Mouse (Mus musculus) hindbrain, embryonic 10.5 days (tissue): Measurements from ENCODE around the gene Tjap1. TPM values are rescaled to one million over a fixed set of nuclear protein-coding genes. Genes with fewer than 3 reads are reported as not detected.

ENCODE experiments used
- DNase-seq: peaks from one replicate; pipeline ENCODE4 v3.0.0-alpha.2; 2017; ENCODE audit warnings: low spot score
- H3K27ac ChIP-seq: fragments of 300-500 bp; sonication (generic); 2 replicates; pipeline ENCODE4 v1.5.1; 2016; ENCODE audit warnings: mild to moderate bottlenecking, moderate library complexity
- H3K27me3 ChIP-seq: fragments of 300-500 bp; sonication (generic); 2 replicates; pipeline ENCODE4 v1.6.1; 2016; ENCODE audit warnings: mild to moderate bottlenecking; ENCODE audit not compliant: poor library complexity, insufficient read depth, severe bottlenecking
- H3K36me3 ChIP-seq: fragments of 300-500 bp; sonication (generic); 2 replicates; pipeline ENCODE4 v1.6.1; 2016; ENCODE audit warnings: mild to moderate bottlenecking, moderate library complexity
- H3K4me1 ChIP-seq: fragments of 300-500 bp; sonication (generic); replicated peaks from 2 replicates; pipeline ENCODE4 v1.6.1; 2016; ENCODE audit warnings: mild to moderate bottlenecking
- H3K4me3 ChIP-seq: fragments of 300-500 bp; sonication (generic); 2 replicates; pipeline ENCODE4 v1.5.1; 2016; ENCODE audit warnings: mild to moderate bottlenecking, moderate library complexity
- H3K9me3 ChIP-seq: fragments of 300-500 bp; sonication (generic); 2 replicates; pipeline ENCODE4 v1.6.1; 2016; ENCODE audit warnings: mild to moderate bottlenecking, moderate library complexity
- WGBS: fragments of 180-500 bp; shearing (Covaris S2); methylation state at CpG from one replicate; pipeline ENCODE4 v1.1.7; 2016; 5-methylcytosine and 5-hydroxymethylcytosine counted together
- polyA plus RNA-seq: library from polyadenylated mRNA; unstranded; fragments of >200 nt; fragmentation: Nextera tagmentation; extraction: Ambion mirVana; gene quantifications from 2 replicates; pipeline ENCODE4 v1.2.1, GENCODE M21; 2016

The Tjap1 gene
- polyA plus RNA-seq, 1 experiment from 2014 or later: 60.1 TPM

DNA sequence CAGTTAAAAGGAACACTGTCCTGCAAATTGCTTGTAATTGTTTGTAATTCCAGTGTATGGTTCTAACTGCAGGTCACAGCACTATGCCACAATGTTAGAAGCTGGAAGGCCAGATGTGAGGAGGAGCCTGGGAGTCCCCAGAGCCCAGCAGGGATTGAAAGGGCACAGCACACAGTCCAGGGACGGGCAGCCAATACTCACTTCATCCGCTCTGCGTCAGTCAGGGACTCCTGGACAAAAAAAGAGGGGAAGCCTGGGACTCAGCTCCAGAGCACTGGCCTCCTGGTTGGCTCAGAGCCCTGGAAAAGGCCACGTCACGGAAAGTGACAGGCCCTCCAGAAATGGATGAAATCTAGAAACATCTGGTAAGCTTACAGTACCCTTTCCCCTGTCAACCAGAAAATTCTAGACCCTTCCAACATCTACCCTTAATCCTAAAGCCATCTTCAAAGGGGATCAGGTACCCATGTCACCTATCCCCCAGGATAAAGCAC, 20.6 kb downstream of the Tjap1 start:
- DNase-seq: no peak
- H3K4me3 ChIP-seq: no peak overlapping the region
- H3K27me3 ChIP-seq: no peaks in the 10 kb centered on the region
- H3K36me3 ChIP-seq: peaks cover 100% of the 10 kb centered on the region
- peaks cover 15% of the 10 kb centered on the region for H3K4me1 ChIP-seq
- no peaks in the 10 kb centered on the region for H3K9me3 ChIP-seq
- no peak overlapping the region for H3K27ac ChIP-seq
- WGBS: 96% methylated on average over 5 of the region's 5 CpGs

DNA sequence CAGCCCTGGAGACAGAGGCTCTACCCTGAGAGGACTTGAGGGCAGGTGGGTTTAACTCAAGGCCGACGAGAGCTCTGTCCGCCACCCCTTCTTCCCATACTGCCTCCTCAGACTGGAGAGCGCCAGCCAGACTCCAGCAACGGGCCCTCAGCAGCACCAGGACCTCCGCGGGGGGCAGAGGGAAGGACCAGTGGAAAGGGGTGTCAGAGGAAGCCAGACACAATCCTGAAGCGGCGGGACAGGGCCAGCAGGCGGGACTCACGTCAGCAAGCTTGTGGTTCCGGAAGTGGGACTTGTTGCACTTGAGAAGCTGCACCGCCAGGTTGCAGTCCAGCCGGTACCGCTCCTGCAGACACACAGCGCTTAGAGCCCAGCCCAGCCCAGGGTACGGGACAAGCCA, 23.2 kb downstream of the Tjap1 start:
- Histone ChIP-seq H3K4me3 (no peak overlapping the region), H3K27me3 (peaks cover 20% of the 10 kb centered on the region), H3K4me1 (peaks cover 9% of the 10 kb centered on the region), H3K36me3 (peaks cover 84% of the 10 kb centered on the region), H3K9me3 (0 out of 2 replicates have a peak, but pooled peaks cover 4% of the 10 kb centered on the region), H3K27ac (no peak overlapping the region)
- WGBS: 93% methylated on average over 17 of the region's 17 CpGs
- no peak for DNase-seq

DNA sequence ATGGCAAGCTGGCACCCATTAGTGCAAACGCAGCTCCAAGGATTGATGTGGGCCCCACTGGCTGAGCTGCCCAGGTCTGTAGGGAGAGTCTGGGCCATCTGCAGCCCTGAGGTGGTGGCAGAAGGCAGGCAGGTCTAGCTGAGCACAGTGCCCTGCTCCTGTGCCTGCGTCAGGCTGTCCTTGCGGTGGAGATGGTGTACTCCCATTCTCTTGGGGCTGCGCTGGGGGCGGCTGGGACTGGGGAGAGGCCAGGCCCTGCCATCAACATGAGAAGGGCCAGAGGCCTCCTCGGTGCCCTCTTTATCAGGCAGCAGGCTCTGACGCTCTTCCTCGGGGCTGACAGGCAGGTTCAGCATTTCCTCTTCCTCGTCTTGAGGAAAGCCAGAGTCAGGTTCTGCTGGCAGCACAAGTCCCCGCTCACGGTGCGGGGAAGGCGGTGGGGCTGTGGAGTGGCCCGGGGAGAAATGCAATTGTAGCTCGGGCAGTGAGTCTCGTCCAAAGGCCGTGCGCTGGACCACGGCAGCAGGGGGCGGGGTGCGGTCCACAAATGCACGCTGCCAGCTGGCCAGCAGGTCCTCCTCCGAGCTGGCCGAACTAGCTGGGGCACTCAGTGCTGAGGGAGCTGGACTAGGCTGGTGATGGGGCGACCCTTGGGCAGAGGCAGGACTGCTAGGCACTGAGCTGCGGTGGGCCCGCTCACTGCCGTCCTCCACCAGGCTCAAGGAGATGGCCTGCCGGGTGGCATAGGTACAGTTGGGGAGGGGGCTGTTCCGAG, 24.4 kb downstream of the Tjap1 start:
- no peak for DNase-seq
- H3K36me3 ChIP-seq: peaks cover 72% of the 10 kb centered on the region
- no peak overlapping the region for H3K27ac ChIP-seq
- peaks cover 29% of the 10 kb centered on the region for H3K27me3 ChIP-seq
- 0 out of 2 replicates have a peak, but pooled peaks cover 4% of the 10 kb centered on the region for H3K9me3 ChIP-seq
- peaks cover 21% of the 10 kb centered on the region for H3K4me1 ChIP-seq
- 88% methylated on average over 30 of the region's 30 CpGs for WGBS
- no peak overlapping the region for H3K4me3 ChIP-seq

DNA sequence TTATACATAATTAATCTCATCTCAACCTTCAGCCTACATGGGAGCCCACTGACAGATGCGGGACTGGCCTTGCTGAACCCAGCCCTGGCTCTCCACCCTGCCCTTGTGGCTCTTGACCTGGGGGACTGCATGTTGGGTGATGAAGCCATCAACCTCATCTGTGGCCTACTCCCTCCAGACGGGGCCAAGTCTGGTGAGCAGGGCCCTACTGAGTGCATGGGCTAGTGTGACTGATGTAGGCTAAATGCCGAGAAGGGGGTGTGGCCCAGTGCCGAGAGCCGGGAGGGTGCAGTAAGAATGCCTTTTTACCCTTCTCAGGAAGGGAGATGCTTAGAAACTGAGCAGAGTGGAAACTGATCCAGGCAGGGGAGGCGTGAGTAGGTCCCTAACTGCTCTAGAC, 27.7 kb downstream of the Tjap1 start:
- peaks cover 63% of the 10 kb centered on the region for H3K36me3 ChIP-seq
- H3K27ac ChIP-seq: no peak overlapping the region
- H3K27me3 ChIP-seq: peaks cover 29% of the 10 kb centered on the region
- H3K4me3 ChIP-seq: peak overlapping the region; percentile 80; the same call in 1 of the 2 replicates
- no peak for DNase-seq
- H3K9me3 ChIP-seq: 0 out of 2 replicates have a peak, but pooled peaks cover 4% of the 10 kb centered on the region
- H3K4me1 ChIP-seq: peaks cover 28% of the 10 kb centered on the region
- WGBS: 35% methylated on average over 6 of the region's 6 CpGs

DNA sequence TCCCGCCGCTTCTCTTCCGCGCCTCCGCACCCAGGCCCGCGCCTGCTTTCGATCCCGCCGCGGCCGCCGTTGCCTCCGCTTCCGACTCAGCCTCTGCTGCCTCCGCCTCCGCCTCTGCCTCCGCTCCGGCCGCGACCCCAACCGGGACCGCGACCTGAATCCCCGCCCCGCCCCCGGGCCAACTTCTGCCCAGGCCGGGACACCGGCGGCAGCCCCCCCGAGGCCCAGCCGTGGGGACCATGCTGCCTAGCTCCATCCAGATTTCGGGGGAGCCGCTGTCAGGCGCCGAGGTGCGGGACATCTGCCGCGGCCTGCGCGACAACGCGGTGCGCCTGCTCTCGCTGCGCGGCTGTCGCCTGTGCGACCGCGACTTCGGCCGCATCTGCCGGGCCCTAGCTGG, 28.7 kb downstream of the Tjap1 start:
- peaks cover 29% of the 10 kb centered on the region for H3K27me3 ChIP-seq
- peak overlapping the region; percentile 80 for H3K4me3 ChIP-seq
- peaks cover 63% of the 10 kb centered on the region for H3K36me3 ChIP-seq
- H3K4me1 ChIP-seq: peaks cover 34% of the 10 kb centered on the region
- WGBS: 1% methylated on average over 53 of the region's 54 CpGs
- 0 out of 2 replicates have a peak, but pooled peaks cover 4% of the 10 kb centered on the region for H3K9me3 ChIP-seq
- DNase-seq: no peak
- H3K27ac ChIP-seq: peak overlapping the region; percentile 82

DNA sequence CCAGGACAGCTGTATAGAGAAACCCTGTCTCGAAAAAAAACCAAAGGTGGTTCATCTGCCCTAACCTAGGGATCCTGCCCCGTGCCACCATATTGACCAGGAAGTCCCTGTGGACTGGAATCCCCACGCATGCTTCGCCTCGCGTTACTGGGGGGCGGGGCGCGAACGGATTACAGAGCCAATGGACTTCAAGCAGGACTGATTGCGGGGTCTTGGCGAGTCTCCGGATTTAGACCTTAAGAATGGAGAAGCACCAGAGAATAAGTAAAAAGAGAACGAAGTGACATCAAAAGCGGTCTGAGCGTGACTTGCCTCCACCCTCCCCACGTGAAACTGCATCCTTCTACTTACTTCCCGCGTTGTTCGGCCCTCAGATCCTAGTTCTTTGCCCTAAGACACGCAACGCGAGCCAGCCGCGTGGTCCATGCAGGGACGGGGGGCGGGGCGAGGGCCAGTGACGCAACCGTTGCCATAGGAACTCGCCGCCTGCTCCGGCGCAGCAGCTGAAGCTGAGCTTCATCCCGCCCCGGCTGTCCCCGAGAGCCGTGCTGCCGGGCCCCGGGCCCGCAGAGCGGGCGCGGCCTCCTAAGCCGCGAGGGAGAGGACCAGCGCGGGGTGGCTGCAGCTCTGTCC, 29.3 kb downstream of the Tjap1 start, which contains the start of gene Lrrc73:
Gene Lrrc73 (plus strand): TSS at position 80 of the 633 bp plus-strand sequence.
- WGBS: 2% methylated on average over 48 of the region's 48 CpGs
- Histone ChIP-seq H3K4me3 (peak within 1 kb of the TSS; percentile 80), H3K36me3 (peaks cover 60% of the 10 kb centered on the region), H3K27me3 (peaks cover 29% of the 10 kb centered on the region), H3K27ac (peak within 1 kb of the TSS; percentile 82), H3K9me3 (0 out of 2 replicates have a peak, but pooled peaks cover 4% of the 10 kb centered on the region), H3K4me1 (peaks cover 39% of the 10 kb centered on the region)
- DNase-seq: peak; percentile 93

DNA sequence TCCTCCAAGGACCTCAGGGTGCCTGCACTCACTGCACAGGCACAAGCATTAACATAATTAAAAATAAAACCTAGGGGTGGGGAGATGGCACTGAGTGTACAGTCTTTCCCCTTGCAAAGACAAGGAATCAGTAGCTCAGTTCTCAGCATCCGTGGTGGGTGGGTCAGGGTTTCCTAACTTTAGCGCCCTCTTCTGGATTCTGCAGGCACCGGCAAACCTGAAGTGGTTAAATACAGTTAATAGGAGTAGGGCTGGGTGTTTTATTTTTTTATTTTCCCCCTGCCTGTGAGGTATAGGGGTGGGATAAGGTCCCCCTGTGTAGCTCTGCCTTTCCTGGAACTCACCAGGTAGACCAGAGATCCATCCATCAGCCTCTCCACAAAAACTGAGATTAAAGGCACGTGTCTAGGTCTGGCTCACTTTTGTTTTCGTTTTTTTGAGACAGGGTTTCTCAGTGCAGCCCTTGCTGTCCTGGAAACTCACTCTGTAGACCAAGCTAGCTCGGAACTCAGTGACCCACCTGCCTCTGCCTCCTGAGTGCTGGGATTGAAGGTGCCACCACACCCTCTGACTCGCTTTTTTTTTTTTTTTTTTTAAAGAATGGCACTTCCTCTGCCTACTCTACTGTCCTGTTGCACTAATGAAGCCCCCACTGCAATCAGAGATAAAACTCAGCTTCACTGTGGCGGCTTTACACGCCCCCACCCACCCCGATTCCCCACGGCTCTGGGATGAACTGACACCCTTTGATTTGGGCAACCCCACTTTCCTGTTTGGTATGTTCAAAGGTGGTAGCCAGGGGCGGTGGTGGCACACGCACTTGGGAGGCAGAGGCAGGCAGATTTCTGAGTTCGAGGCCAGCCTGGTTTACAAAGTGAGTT, 30.0 kb downstream of the Tjap1 start:
- no peak overlapping the region for H3K27ac ChIP-seq
- peaks cover 42% of the 10 kb centered on the region for H3K4me1 ChIP-seq
- WGBS: 54% methylated on average over 14 of the region's 14 CpGs
- peaks cover 52% of the 10 kb centered on the region for H3K36me3 ChIP-seq
- peak; percentile 43 for DNase-seq
- peaks cover 29% of the 10 kb centered on the region for H3K27me3 ChIP-seq
- H3K4me3 ChIP-seq: peak overlapping the region; percentile 80
- H3K9me3 ChIP-seq: 0 out of 2 replicates have a peak, but pooled peaks cover 4% of the 10 kb centered on the region

DNA sequence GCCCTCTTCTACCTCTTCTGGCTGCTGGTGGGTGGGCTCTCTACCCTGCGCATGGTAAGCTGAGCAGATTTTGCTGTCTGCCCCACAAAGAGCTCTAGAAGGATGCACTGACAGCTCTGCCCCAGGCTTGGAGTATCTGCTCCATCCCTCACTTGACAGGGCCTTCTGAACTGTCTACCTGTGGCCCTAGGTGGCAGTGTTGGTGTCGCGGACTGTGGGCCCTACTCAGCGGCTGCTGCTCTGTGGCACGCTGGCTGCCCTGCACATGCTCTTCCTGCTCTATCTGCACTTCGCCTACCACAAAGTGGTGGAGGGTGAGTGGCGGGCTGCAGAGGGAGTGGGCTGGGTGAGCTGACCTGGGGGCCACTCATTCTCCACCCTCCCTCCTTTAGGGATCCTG, 31.7 kb downstream of the Tjap1 start:
- 83% methylated on average over 7 of the region's 7 CpGs for WGBS
- Histone ChIP-seq H3K4me3 (0 out of 2 replicates have a peak overlapping the region, but pooled peaks have one; percentile 11), H3K4me1 (peaks cover 51% of the 10 kb centered on the region), H3K9me3 (no peaks in the 10 kb centered on the region), H3K36me3 (peaks cover 43% of the 10 kb centered on the region), H3K27me3 (peaks cover 23% of the 10 kb centered on the region), H3K27ac (no peak overlapping the region)
- no peak for DNase-seq

DNA sequence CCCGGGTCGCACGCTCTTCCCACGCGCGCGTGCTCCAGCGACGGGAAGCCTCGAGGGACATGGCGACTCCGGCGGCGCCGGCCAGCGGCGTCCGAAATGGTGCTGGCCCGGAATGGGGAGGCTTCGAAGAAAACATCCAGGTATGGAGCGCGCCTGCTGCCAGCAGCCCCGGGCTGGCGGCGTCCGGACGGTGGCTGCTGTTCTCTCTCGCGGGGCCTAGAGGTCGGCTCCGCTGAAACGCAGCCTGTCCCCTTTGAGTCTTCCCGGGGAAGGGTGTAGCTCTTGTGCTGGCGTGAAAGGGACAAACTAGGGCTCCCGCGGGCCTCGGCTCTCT, 34.7 kb downstream of the Tjap1 start:
- H3K36me3 ChIP-seq: peaks cover 74% of the 10 kb centered on the region

DNA sequence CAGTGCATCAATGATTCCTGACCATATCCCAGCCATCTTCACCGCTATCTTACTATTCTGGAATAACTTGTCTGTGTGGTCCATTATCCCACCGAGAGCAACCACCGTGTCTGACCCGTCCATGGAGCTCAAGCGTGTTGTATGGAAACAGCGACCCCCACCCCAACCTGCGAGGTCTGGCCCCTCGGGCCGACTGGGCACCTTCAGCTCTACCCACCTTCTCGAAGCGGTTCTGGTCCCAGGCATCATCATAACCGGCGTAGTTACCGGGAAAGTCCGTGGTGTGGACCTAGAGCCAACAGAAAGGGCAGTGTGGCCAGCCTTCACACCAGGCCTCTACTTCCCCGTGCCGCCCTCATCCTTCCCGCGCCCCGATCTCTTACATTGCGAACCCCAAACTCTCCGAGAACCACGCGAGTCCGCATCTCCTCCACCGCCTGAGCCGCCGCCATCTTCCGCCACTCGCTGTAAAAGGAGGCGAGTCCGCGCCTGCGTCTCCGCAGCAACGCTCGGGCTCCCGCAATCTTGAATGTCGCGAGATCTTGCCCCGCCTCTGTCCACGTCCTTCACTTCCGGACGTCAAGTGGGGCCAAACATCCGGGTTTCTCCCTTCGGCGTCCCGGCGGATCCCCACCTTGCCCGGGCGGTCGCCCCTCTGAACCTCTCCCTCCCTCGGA, 35.2 kb downstream of the Tjap1 start, which contains the start of the genes Polr1c and Yipf3:
Gene Polr1c (minus strand): TSS at position 543 of the 677 bp plus-strand sequence.
Gene Yipf3 (plus strand): TSS at position 569 of the 677 bp plus-strand sequence.
- WGBS: under 1% methylated on average over 53 of the region's 53 CpGs
- DNase-seq: peak; percentile 96
- Histone ChIP-seq H3K9me3 (no peaks in the 10 kb centered on the region), H3K27ac (peak within 1 kb of the TSS; percentile 94), H3K27me3 (no peaks in the 10 kb centered on the region), H3K4me1 (peaks cover 22% of the 10 kb centered on the region), H3K36me3 (peaks cover 79% of the 10 kb centered on the region), H3K4me3 (peak within 1 kb of the TSS; percentile 98)

More for the DNA sequence above, 34.7 kb downstream of the Tjap1 start:
- WGBS: 1% methylated on average over 37 of the region's 37 CpGs
- no peaks in the 10 kb centered on the region for H3K27me3 ChIP-seq
- H3K4me3 ChIP-seq: peak overlapping the region; percentile 98
- peak overlapping the region; percentile 94 for H3K27ac ChIP-seq
- H3K9me3 ChIP-seq: no peaks in the 10 kb centered on the region
- no peak for DNase-seq
- H3K4me1 ChIP-seq: peaks cover 27% of the 10 kb centered on the region

DNA sequence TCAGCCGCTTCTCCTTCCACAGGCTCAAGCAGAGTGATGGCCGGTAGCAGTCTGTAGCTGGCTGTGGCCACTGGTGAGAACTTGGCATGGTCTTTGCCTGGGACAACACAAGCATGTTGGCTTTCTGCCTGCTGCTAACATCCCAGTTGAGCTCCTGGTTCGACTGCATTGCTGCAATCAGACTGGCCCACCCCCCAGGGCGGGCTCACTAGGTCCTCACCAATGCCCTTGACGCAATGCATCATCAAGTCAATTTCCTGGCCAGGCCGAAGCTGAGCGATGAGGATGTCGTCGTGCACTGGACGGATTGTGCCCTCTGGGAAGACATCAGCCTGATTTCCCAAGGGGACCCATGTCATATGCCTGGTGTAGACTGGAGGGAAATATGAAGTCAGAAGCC, 38.2 kb downstream of the Tjap1 start:
- Histone ChIP-seq H3K4me1 (peaks cover 22% of the 10 kb centered on the region), H3K9me3 (no peaks in the 10 kb centered on the region), H3K27me3 (no peaks in the 10 kb centered on the region), H3K4me3 (0 out of 2 replicates have a peak overlapping the region, but pooled peaks have one; percentile 9), H3K36me3 (peaks cover 79% of the 10 kb centered on the region), H3K27ac (no peak overlapping the region)
- DNase-seq: no peak
- 83% methylated on average over 10 of the region's 10 CpGs for WGBS

DNA sequence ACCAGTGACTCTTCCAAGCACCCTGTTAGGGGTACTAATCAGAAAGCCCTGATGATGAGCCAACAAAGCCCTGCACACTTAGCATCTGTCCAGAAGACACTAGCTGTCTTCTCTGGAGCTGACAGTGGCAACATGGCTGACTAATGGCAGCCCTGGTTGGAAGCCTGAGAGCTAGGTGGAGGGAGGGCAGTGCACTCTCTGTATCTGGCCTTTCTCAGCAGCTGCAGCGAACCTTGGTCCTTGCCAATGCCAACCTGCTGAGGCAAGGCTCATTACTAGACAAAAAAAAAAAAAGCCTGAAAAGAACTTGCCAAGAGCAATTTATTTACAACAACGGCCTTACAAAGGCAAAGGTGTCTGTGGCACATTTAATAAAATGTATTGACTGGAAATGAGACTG, 39.2 kb downstream of the Tjap1 start:
- 77% methylated on average over 2 of the region's 2 CpGs for WGBS
- Histone ChIP-seq H3K27ac (no peak overlapping the region), H3K27me3 (no peaks in the 10 kb centered on the region), H3K36me3 (peaks cover 82% of the 10 kb centered on the region), H3K4me3 (no peak overlapping the region), H3K9me3 (no peaks in the 10 kb centered on the region), H3K4me1 (peaks cover 12% of the 10 kb centered on the region)
- no peak for DNase-seq
